Mouse (Mus musculus): Measurements from ENCODE around the gene Cfap43. TPM values are rescaled to one million over a fixed set of nuclear protein-coding genes. Genes with fewer than 3 reads are reported as not detected.
A peak's percentile ranks its signal among the peaks of the same experiment; 100 is the strongest.

Gene Cfap43
- polyA plus RNA-seq, 1 experiment from 2014 or later = 0.15 TPM

DNA sequence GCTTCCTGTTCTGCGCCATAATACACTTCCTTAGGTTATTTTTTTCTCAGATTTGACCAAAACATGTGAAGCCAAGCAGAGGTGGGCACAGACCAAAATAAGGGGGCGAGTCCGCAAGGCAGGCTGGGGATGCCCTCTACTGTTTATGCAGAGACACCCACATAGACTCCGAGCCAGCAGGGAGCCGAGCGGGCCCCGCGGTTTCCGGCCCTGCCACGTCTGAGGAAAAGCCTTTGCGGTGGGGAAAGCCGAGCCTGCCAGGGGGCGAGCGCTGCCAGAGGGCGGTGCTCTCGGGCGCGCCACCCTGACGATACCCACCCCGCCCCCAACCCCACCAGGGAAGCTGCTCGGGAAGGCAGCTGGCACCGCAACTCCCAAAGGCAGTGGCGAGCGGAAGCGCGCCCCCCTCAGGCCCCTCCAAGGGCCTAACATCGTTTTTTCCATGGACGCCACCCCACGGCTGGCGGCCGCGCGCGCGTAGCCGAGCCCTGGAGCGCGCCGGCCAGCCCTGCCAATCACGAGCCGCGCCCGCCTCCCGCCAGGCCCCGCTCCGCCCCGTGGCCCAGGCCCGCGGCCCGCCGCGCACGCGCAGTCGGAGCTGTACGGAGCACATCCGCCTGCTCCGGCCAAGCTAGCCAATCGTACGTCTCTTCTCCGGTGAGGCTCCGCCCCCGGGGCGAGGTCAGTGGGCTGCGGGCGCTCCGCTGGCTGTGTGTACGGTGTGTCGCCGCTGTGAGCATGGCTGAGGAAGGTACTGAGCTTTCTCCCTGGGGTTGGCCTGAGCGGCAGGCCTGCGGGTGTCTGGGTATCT lies 187.8 kb downstream of the Cfap43 start, which contains the start of gene Sfr1:
Sfr1 (plus strand) TSS at position 612 of the 811 bp plus-strand sequence.
- H3K27me3 ChIP-seq (replicated peaks) = no peaks in the 10 kb centered on the region
- H3K4me3 ChIP-seq = peak within 1 kb of the TSS; percentile 71
- peak within 1 kb of the TSS; percentile 99 for H3K27ac ChIP-seq (replicated peaks)
- under 1% methylated on average over 70 of the region's 72 CpGs for WGBS
- peaks cover 49% of the 10 kb centered on the region for H3K4me1 ChIP-seq
- H3K9ac ChIP-seq = peak within 1 kb of the TSS; percentile 89
- no peaks in the 10 kb centered on the region for H3K9me3 ChIP-seq
- peak within 1 kb of the TSS; percentile 79 for H3K4me2 ChIP-seq
- H3K36me3 ChIP-seq = peaks cover 37% of the 10 kb centered on the region
- ATAC-seq (ENCODE audit: extremely low read depth, insufficient number of reproducible peaks, low FRiP score, low TSS enrichment) = peak; percentile 96

DNA sequence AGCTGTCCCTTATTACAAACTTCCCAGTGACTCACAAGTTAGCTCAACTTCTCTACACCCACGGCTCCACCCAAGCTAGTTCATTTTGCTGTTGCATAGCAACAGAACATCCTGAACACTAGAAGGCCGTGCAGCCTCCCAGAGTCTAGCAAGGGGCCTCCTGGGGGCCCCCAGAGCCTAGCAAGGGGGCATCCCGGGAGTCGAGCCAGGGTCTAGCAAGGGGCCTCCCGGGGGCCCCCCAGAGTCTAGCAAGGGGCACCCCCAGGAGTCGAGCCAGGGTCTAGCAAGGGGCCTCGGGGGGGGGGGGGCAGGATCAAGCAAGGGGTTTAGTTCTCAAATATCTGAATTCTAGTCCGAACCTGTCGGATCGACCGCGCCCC lies 188.4 kb downstream of the Cfap43 start:
- peak overlapping the region; percentile 79 for H3K4me2 ChIP-seq
- peaks cover 43% of the 10 kb centered on the region for H3K4me1 ChIP-seq
- peak; percentile 53; the same call in 1 of the 2 replicates for ATAC-seq (ENCODE audit: extremely low read depth, insufficient number of reproducible peaks, low FRiP score, low TSS enrichment)
- under 1% methylated on average over 12 of the region's 12 CpGs for WGBS
- no peaks in the 10 kb centered on the region for H3K27me3 ChIP-seq (replicated peaks)
- peak overlapping the region; percentile 85 for H3K9ac ChIP-seq
- H3K4me3 ChIP-seq = peak overlapping the region; percentile 71
- H3K27ac ChIP-seq (replicated peaks) = peak overlapping the region; percentile 99
- no peaks in the 10 kb centered on the region for H3K9me3 ChIP-seq
- H3K36me3 ChIP-seq = peaks cover 32% of the 10 kb centered on the region

DNA sequence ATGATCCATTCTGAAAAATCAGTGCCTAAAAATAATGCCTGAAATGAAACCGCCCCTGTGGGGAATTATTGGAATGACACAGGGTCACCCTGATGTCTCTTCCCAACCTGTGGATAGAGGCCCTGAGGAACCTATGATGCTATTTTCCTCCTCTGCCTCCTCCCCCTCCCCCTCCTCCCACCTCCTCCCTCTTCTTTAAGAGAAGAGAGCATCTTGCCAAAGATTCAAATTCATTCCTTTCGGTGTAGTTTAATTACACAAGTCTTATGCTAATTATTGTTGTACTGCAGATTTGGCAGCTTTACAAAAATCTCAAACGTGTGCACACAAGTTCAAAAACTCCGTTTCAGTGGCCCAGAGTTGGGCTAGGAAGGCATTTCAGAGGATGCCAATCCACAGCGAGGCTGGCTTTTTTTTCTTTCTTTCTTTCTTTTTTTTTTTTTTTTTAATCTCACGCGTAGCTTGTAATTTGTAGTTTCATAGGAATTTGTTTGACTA lies 193.4 kb downstream of the Cfap43 start:
- Histone ChIP-seq H3K9me3 (no peaks in the 10 kb centered on the region), H3K4me3 (no peak overlapping the region), H3K9ac (no peak overlapping the region), H3K27ac (replicated peaks) (no peak overlapping the region), H3K27me3 (replicated peaks) (no peaks in the 10 kb centered on the region), H3K36me3 (no peaks in the 10 kb centered on the region), H3K4me1 (peaks cover 22% of the 10 kb centered on the region), H3K4me2 (no peak overlapping the region)
- no peak for ATAC-seq (ENCODE audit: extremely low read depth, insufficient number of reproducible peaks, low FRiP score, low TSS enrichment)
- WGBS = 67% methylated on average over 7 of the region's 7 CpGs

DNA sequence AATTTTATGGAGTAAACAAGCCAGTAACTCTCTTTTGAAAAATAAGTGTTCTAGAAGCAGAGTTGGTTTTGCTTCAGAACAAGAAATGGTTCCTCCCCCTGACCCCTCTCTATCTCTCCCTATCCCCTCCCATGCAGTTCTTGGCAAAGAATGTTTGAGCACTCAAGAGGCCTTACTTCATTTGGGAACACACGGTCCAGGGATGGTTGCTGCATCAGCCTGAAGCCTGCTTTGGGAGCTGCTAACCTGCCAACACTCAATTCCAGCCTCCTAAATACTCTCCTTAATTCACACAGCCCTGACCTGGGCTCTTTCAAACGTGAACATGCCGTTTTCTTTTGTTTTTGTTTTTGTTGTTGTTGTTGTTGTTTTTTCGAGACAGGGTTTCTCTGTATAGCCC lies 194.2 kb downstream of the Cfap43 start:
- no peak overlapping the region for H3K27ac ChIP-seq (replicated peaks)
- peaks cover 14% of the 10 kb centered on the region for H3K4me1 ChIP-seq
- H3K27me3 ChIP-seq (replicated peaks) = no peaks in the 10 kb centered on the region
- no peak overlapping the region for H3K9ac ChIP-seq
- H3K9me3 ChIP-seq = no peaks in the 10 kb centered on the region
- H3K4me3 ChIP-seq = no peak overlapping the region
- no peak for ATAC-seq (ENCODE audit: extremely low read depth, insufficient number of reproducible peaks, low FRiP score, low TSS enrichment)
- no peaks in the 10 kb centered on the region for H3K36me3 ChIP-seq
- WGBS = 58% methylated on average over 4 of the region's 4 CpGs
- H3K4me2 ChIP-seq = no peak overlapping the region

DNA sequence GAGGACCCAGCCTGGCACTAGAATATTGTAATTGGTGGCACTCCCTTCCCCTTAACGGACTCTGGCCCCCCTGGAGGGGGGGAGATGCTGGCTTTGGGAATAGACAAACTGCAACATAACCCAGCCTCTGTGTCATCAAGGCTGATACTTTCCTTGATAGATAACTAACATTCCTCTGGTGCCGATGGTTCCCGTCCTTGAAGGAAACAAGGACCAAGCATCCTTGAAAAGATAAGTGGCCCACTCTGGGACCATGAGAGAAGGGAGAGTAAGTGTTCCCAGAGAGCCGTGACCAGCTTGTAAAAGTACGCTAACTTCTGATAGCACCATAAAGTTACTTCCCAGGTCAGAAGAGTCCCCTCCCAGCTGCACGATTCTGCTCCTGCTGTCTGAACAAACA lies 196.6 kb downstream of the Cfap43 start:
- Histone ChIP-seq H3K36me3 (no peaks in the 10 kb centered on the region), H3K27ac (replicated peaks) (no peak overlapping the region), H3K9ac (0 out of 2 replicates have a peak overlapping the region, but pooled peaks have one; percentile 24), H3K4me2 (no peak overlapping the region), H3K4me3 (no peak overlapping the region), H3K4me1 (peaks cover 6% of the 10 kb centered on the region; the same call in 1 of the 2 replicates), H3K9me3 (no peaks in the 10 kb centered on the region), H3K27me3 (replicated peaks) (no peaks in the 10 kb centered on the region)
- WGBS = 20% methylated on average over 6 of the region's 6 CpGs
- ATAC-seq (ENCODE audit: extremely low read depth, insufficient number of reproducible peaks, low FRiP score, low TSS enrichment) = no peak

DNA sequence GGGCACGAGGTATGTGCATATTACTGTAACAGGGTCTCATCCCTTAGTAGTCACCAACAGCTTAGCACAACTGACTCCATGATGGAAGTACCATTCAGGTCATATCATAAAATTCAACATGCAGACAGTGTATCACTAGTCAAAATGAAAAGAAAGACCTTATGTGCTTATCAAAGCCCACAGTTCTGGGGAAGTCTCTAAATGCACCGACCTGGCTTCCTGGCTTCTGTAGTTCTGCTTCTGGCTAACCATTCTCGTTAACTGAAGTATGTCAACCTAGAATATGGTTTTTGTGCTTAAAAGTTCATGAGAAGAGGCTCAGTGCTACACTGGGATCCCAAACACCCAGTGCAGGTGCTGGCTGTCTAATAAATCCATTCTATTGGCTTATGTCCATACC lies 199.9 kb downstream of the Cfap43 start:
- Histone ChIP-seq H3K4me2 (no peak overlapping the region), H3K36me3 (no peaks in the 10 kb centered on the region), H3K4me3 (no peak overlapping the region), H3K27me3 (replicated peaks) (no peaks in the 10 kb centered on the region), H3K9ac (no peak overlapping the region), H3K9me3 (peaks cover 3% of the 10 kb centered on the region; the same call in 1 of the 2 replicates), H3K27ac (replicated peaks) (no peak overlapping the region), H3K4me1 (peaks cover 6% of the 10 kb centered on the region; the same call in 1 of the 2 replicates)
- no peak for ATAC-seq (ENCODE audit: extremely low read depth, insufficient number of reproducible peaks, low FRiP score, low TSS enrichment)
- WGBS = 74% methylated on average over 3 of the region's 3 CpGs

DNA sequence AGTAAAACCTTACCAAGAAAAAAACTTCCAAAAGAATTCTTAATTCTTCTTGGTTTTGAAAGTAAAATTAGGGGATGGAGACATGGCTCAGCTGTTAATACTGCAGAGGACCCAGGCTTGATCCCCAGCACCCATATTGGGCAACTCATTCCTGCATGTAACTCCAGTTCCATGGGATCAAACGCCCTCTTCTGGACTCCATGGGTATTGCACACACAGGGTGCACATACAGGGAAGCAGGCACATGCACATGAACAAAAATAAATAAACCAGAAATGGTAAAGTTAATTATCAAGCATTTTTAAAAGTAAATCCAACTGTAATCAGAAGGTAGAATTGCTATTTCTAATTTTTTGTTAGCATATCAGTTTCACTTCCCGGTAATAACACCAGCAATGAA lies 202.9 kb downstream of the Cfap43 start:
- Histone ChIP-seq H3K27ac (replicated peaks) (no peak overlapping the region), H3K27me3 (replicated peaks) (no peaks in the 10 kb centered on the region), H3K4me1 (no peaks in the 10 kb centered on the region), H3K4me3 (no peak overlapping the region), H3K4me2 (no peak overlapping the region), H3K9ac (no peak overlapping the region), H3K36me3 (no peaks in the 10 kb centered on the region), H3K9me3 (peaks cover 3% of the 10 kb centered on the region; the same call in 1 of the 2 replicates)
- no peak for ATAC-seq (ENCODE audit: extremely low read depth, insufficient number of reproducible peaks, low FRiP score, low TSS enrichment)
- WGBS = 55% methylated on average over 2 of the region's 2 CpGs

DNA sequence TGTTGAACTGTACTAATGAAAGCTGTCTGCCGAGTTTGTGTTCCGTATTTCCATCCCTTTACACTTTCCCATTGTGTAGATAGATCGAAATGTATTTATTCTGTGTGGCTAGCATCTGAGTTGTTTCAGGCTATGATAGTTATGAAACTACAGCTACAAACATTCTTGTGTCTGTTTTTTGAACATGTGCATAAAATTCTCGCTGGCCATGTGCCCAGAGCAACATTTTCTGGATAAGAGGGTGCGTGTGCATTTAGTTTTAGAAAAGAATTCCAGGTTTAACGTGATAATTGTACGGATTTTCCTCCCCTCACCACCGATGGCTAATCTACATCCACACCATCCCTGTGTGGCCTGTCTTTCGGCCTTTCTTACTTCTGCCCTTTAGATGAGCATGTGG lies 205.6 kb downstream of the Cfap43 start:
- no peak for ATAC-seq (ENCODE audit: extremely low read depth, insufficient number of reproducible peaks, low FRiP score, low TSS enrichment)
- H3K9ac ChIP-seq = no peak overlapping the region
- H3K36me3 ChIP-seq = no peaks in the 10 kb centered on the region
- H3K27me3 ChIP-seq (replicated peaks) = no peaks in the 10 kb centered on the region
- H3K4me2 ChIP-seq = no peak overlapping the region
- H3K4me3 ChIP-seq = no peak overlapping the region
- no peak overlapping the region for H3K27ac ChIP-seq (replicated peaks)
- no peaks in the 10 kb centered on the region for H3K4me1 ChIP-seq
- peaks cover 3% of the 10 kb centered on the region; the same call in 1 of the 2 replicates for H3K9me3 ChIP-seq
- WGBS = 65% methylated on average over 9 of the region's 9 CpGs

DNA sequence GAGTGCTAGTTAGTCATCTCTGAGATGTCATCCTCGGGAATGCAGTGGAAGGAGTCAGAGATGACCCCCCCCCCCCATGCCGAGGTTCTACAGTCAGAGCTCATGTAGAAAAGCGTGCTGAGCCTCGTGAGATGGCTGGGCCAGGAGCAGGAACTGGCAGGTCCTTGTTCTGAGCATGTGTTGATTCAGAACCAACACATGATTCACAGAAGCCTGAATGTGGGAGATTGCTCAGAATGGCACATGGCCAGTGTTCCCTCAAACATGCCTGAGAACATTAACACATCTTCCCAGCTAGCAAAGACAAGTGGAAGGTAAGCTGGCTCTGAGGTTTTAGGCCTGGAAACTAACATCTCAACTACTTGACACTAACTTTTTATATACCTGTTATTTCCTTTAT lies 208.7 kb downstream of the Cfap43 start:
- H3K9me3 ChIP-seq = no peaks in the 10 kb centered on the region
- no peaks in the 10 kb centered on the region for H3K27me3 ChIP-seq (replicated peaks)
- H3K4me2 ChIP-seq = no peak overlapping the region
- no peaks in the 10 kb centered on the region for H3K36me3 ChIP-seq
- no peak overlapping the region for H3K27ac ChIP-seq (replicated peaks)
- no peaks in the 10 kb centered on the region for H3K4me1 ChIP-seq
- H3K9ac ChIP-seq = no peak overlapping the region
- no peak overlapping the region for H3K4me3 ChIP-seq
- 69% methylated on average over 4 of the region's 4 CpGs for WGBS
- no peak for ATAC-seq (ENCODE audit: extremely low read depth, insufficient number of reproducible peaks, low FRiP score, low TSS enrichment)

DNA sequence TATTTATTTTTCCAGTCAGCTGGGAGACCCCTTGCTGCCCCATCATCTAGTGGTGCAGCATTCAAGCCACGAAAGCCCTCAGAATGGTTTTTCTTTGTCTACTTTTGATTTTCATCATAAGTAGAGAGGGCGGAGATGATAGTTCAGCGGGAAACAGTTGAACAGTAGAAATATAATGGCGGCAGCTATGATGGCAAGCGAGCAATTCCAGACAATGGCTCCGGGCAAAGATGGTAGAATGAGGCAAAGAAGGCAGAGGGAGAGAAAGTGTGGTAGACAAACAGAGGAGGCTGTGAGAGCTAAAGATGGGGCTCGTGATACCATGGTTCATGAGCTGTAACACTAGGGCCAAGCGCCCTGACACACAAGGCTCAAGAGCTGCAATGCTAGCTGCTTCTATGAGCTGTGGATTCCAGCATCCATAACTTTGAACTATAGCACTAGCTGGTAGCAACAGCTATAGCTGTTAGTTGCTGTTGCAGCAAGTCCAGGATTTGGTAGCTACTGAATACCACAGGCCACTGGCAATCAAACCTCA lies 213.2 kb downstream of the Cfap43 start:
- WGBS = 85% methylated on average over 8 of the region's 8 CpGs
- Histone ChIP-seq H3K4me1 (no peaks in the 10 kb centered on the region), H3K36me3 (no peaks in the 10 kb centered on the region), H3K27ac (replicated peaks) (no peak overlapping the region), H3K4me3 (no peak overlapping the region), H3K27me3 (replicated peaks) (no peaks in the 10 kb centered on the region), H3K9me3 (peaks cover 8% of the 10 kb centered on the region; the same call in 1 of the 2 replicates), H3K9ac (no peak overlapping the region), H3K4me2 (no peak overlapping the region)
- ATAC-seq (ENCODE audit: extremely low read depth, insufficient number of reproducible peaks, low FRiP score, low TSS enrichment) = no peak

DNA sequence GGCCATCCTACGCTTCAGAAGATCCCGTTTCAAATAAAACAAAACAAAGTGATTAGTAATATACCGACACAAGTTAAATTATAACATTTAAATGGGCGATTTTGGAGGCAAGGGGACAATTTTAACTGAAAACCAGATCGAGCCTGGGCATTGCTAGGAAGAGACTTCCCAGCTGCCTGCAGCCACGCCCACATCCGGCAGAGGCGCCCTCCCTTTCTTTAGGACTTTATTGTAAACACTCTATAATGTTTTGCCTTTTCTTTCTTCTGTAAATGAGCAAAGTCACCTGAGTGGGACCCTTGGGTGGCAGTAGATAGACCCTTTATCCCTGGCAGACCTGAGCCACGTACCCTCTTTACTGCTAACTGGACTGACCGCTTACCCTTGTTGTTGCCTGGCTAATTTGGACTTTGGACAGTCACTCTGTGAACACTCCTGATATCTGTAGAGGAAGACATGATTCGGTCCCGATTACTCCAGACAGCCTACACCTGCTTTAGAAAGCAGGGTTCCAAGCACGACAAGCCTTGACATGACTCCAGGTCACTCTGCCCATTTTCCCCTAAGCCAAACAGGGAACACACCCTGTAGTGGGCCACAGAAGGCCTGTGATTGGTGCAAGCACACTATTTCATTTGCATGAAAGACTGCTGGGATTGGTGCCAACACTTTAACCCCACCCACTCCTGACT lies 213.9 kb downstream of the Cfap43 start:
- WGBS = 63% methylated on average over 13 of the region's 13 CpGs
- Histone ChIP-seq H3K4me1 (no peaks in the 10 kb centered on the region), H3K4me3 (no peak overlapping the region), H3K9me3 (peaks cover 8% of the 10 kb centered on the region; the same call in 1 of the 2 replicates), H3K36me3 (no peaks in the 10 kb centered on the region), H3K9ac (no peak overlapping the region), H3K27me3 (replicated peaks) (no peaks in the 10 kb centered on the region), H3K4me2 (no peak overlapping the region), H3K27ac (replicated peaks) (no peak overlapping the region)
- ATAC-seq (ENCODE audit: extremely low read depth, insufficient number of reproducible peaks, low FRiP score, low TSS enrichment) = no peak

Data from heart, embryonic 13.5 days (tissue).